ENCODE assay signal across 8 mouse cellular contexts in the genomic region with DNA sequence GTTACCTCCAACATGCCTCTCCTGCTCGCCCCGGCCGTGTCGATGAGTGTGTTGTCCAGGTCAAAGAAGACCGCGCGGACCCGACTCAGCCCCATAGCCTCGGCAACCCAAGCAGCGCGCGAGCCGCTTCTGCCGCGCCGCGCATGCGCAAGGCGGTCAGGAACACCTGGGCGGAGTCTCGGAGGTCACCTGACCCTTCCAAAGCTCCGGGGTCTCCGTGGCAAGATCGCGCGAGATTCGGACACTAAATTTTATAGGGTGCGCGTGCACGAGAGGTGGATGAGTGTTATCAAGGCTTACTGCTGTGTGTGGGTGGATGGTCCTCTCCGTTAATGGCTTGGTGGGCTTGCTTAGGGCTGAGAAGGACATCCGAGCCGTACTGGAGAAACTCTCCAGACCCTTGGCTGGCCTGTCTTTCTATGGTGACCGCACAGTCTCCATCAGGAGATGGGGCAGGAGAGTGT. TPM values are rescaled to one million over a fixed set of nuclear protein-coding genes. Genes with fewer than 3 reads are reported as not detected.
DNase-seq lines count a peak whose midpoint lies in the region; ATAC-seq and TF ChIP-seq lines count a peak whose summit lies in the region.

Gene Ninl, minus strand, starts transcription at position 151 of the 464 bp plus-strand sequence.
Gene Nanp, minus strand, starts transcription at position 167 of the 464 bp plus-strand sequence.

- peak; percentile 81; the same call in 1 of the 2 replicates for TF ChIP-seq POLR2A in lung, adult 2 months (IDR thresholded peaks at IDR 0.05; ENCODE audit: borderline replicate concordance, extremely low read depth, low read depth, low read length)

- peak within 1 kb of the TSS; percentile 19; the same call in 1 of the 2 replicates for H3K27ac ChIP-seq in ES-E14 (ENCODE audit: insufficient read depth, low read depth, low read length, poor library complexity, severe bottlenecking)
- H3K27ac ChIP-seq in forebrain, embryonic 15.5 days (replicated peaks) = peak within 1 kb of the TSS; percentile 68

- intact Hi-C loops in heart, postnatal 25 days (cut with DNase I) = no loop called here

- TF ChIP-seq CTCF in lung, adult 2 months (IDR thresholded peaks at IDR 0.05; ENCODE audit: insufficient read depth, low read length) = no peak

- H3K4me2 ChIP-seq in forebrain, embryonic 15.5 days (replicated peaks) = peak within 1 kb of the TSS; percentile 80

- in situ Hi-C loops in ES-E14 (cut with MboI; ENCODE audit: low sequenced_read_pairs in 2 of 2, unreplicated experiment in 2 of 2) = no loop called here

- peak; percentile 89 for DNase-seq in ES-E14 (ENCODE audit: low read depth, low spot score)
- DNase-seq in cerebellum, adult 11-12 months = peak; percentile 96
- peak; percentile 90 for DNase-seq in heart, postnatal 25 days (ENCODE audit: low spot score)
- DNase-seq in layer of hippocampus, adult 18-20 months (ENCODE audit: low spot score in 2 of 2) = peak; percentile 87 to 92
- peak; percentile 93 for DNase-seq in lung, adult 2 months
- peak; percentile 86 to 91 for DNase-seq in thymus, adult 18-20 months

- H3K36me3 ChIP-seq in ES-E14 (ENCODE audit: control insufficient read depth, insufficient read depth, low read length, poor library complexity, severe bottlenecking) = no peaks in the 10 kb centered on the region
- no peaks in the 10 kb centered on the region for H3K36me3 ChIP-seq in forebrain, embryonic 15.5 days

- WGBS in forebrain, embryonic 15.5 days = 2% methylated on average over 34 of the region's 34 CpGs
- 1% methylated on average over 34 of the region's 34 CpGs for WGBS in lung, adult 2 months

- peak; percentile 95 for ATAC-seq in forebrain, embryonic 15.5 days (replicated peaks)
- peak; percentile 92 for ATAC-seq in neutrophil, adult 5-6 weeks (ENCODE audit: extremely low read depth, insufficient number of reproducible peaks, low FRiP score, poor library complexity, severe bottlenecking)

- peak within 1 kb of the TSS; percentile 78 to 95 for H3K4me3 ChIP-seq in ES-E14 (ENCODE audit: insufficient read depth in 1 of 2, low read depth in 1 of 2, low read length in 2 of 2, poor library complexity in 1 of 2, severe bottlenecking in 1 of 2)
- H3K4me3 ChIP-seq in forebrain, embryonic 15.5 days = peak within 1 kb of the TSS; percentile 92
- peak within 1 kb of the TSS; percentile 82 for H3K4me3 ChIP-seq in lung, adult 2 months (replicated peaks; ENCODE audit: extremely low read depth, low read depth, low read length)

- H3K9me3 ChIP-seq in ES-E14 (ENCODE audit: control insufficient read depth, insufficient read depth, low read depth, low read length) = no peaks in the 10 kb centered on the region
- no peaks in the 10 kb centered on the region for H3K9me3 ChIP-seq in forebrain, embryonic 15.5 days

- H3K4me1 ChIP-seq in ES-E14 (ENCODE audit: control insufficient read depth in 2 of 2, insufficient read depth in 2 of 2, low read length in 2 of 2, poor library complexity in 1 of 2) = peaks cover 0 to 6% of the 10 kb centered on the region in 2 experiments; a peak in 2 of 4 replicates
- H3K4me1 ChIP-seq in forebrain, embryonic 15.5 days = peaks cover 20% of the 10 kb centered on the region
- H3K4me1 ChIP-seq in lung, adult 2 months (ENCODE audit: control insufficient read depth, insufficient read depth, low read length) = peaks cover 10% of the 10 kb centered on the region

- peak within 1 kb of the TSS; percentile 99 for H3K9ac ChIP-seq in ES-E14 (ENCODE audit: insufficient read depth, low read depth, low read length, poor library complexity, severe bottlenecking)
- peak within 1 kb of the TSS; percentile 99 for H3K9ac ChIP-seq in forebrain, embryonic 15.5 days (replicated peaks)

- no peaks in the 10 kb centered on the region for H3K27me3 ChIP-seq in forebrain, embryonic 15.5 days

TF ChIP-seq in ES-E14, 5 proteins besides CTCF, POLR2A, EP300 and RAD21:
- TF ChIP-seq ZNF384 (IDR thresholded peaks at IDR 0.05; ENCODE audit: low read depth, low read length) = no peak
- peak; percentile 45; the same call in 1 of the 2 replicates for TF ChIP-seq HCFC1 (IDR thresholded peaks at IDR 0.05; ENCODE audit: borderline replicate concordance, insufficient read depth, low read length)
- TF ChIP-seq CHD2 (IDR thresholded peaks at IDR 0.05; ENCODE audit: low read depth, low read length) = peak; percentile 96

RNA-seq across cellular contexts. Expression of gene Ninl, which starts in this region (rescaled TPM):
- 22.4 and 26.7 TPM in 2 replicates for total RNA-seq in ES-E14 (2012; rRNA removed)
- polyA plus RNA-seq in forebrain, embryonic 15.5 days (2015; fragmentation: Nextera tagmentation; extraction: Ambion mirVana) = 11.4 and 13.8 TPM in 2 replicates
- 1 to 10 TPM in 1 of 2 experiments, under 1 TPM in 1; 0.98 to 1.3 TPM for total RNA-seq in heart, postnatal 25 days (2021)
- 1 to 10 TPM; 5.6 to 5.8 TPM for total RNA-seq in layer of hippocampus, adult 18-20 months (2021)
- 2.0 and 2.2 TPM in 2 replicates for polyA plus RNA-seq in lung, adult 2 months (2012; rRNA removed)
- 0.12 and 0.86 TPM in 2 replicates for total RNA-seq in neutrophil, adult 5-6 weeks (2017)

RNA-seq across cellular contexts. Expression of gene Nanp, which starts in this region (rescaled TPM):
- 8.9 and 11.8 TPM in 2 replicates for total RNA-seq in ES-E14 (2012; rRNA removed)
- polyA plus RNA-seq in forebrain, embryonic 15.5 days (2015; fragmentation: Nextera tagmentation; extraction: Ambion mirVana) = 32.4 and 35.3 TPM in 2 replicates
- total RNA-seq in heart, postnatal 25 days (2021) = 1 to 10 TPM; 1.9 to 2.1 TPM
- 10 to 100 TPM; 18.8 to 24.9 TPM for total RNA-seq in layer of hippocampus, adult 18-20 months (2021)
- polyA plus RNA-seq in lung, adult 2 months (2012; rRNA removed) = 0.83 and 1.8 TPM in 2 replicates
- total RNA-seq in neutrophil, adult 5-6 weeks (2017) = 7.6 and 9.0 TPM in 2 replicates

Comparison
In these comparisons a context has a peak if more than half of its experiments do, and no peak if none do; other contexts are left out.
1. Peak in every context shown above with its lines: DNase-seq, ATAC-seq, H3K4me3 ChIP-seq and H3K27ac ChIP-seq.
2. RNA of gene Nanp (polyA plus RNA-seq): 32.4 to 35.3 TPM in forebrain, embryonic 15.5 days; 0.83 to 1.8 TPM in lung, adult 2 months; every median in the first group is over 10 times any median in the second.